Mouse (Mus musculus): ENCODE data around the gene Mtg2.

The Mtg2 gene

GRCm38 (mm10) chr2:180070481-180071453 lies at the start of gene Mtg2:
Gene Mtg2, plus strand, starts transcription at chr2:180070588.
- DNase-seq (ENCODE audit: extremely low read depth, low read depth, low spot score), result no peak

DNA sequence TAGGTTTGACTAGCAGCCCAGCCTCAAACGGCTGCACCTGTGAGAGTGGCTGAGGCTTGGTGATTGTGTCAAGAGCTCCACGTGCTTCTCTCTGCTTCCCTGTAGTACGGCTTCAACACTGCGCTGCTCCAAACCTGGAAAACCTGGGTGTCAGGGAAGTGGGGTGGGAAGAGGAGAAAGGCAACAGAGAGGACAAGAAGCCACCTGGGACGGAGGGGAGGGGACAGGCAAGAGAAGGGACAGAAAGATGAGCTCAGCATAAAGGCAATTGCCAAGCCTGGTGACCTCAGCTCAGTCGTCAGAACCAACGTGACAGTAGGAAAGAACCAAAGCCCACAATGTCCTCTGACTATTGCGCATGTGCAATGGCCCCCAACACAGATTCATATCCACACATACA lies 49.5 kb upstream of the Mtg2 start:
- no peak for DNase-seq (ENCODE audit: extremely low read depth, low read depth, low spot score)

DNA sequence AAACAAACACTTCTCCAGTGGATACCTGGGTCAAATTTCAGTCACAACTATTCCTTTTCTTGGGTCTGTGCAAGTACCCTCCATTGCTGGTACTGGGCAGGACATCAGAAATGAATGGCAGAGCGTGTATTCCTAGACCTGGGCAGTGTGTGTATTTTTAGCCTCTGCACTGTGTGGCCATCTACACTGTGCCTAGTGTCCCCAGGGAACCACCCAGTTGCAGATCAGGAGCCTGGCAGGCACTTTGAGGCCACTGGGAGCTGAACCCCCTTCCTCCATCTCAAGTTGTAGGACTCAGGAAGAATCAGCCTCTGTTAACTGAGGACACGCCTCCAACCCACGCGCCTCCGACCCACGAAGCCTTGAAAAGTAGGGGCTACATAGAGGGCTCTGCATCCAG lies 47.6 kb upstream of the Mtg2 start:
- DNase-seq (ENCODE audit: extremely low read depth, low read depth, low spot score), result no peak

- DNase-seq (ENCODE audit: extremely low read depth, low read depth, low spot score), result no peak
Measured at GRCm38 (mm10) chr2:180024401-180025098, 45.8 kb upstream of the Mtg2 start, which contains the start of gene Lsm14b. Gene Lsm14b, plus strand, starts transcription at chr2:180024987.

GRCm38 (mm10) chr2:180025135-180025860 lies 45.1 kb upstream of the Mtg2 start:
- DNase-seq (ENCODE audit: extremely low read depth, low read depth, low spot score), result no peak

GRCm38 (mm10) chr2:180025861-180026200 lies 44.6 kb upstream of the Mtg2 start:
- DNase-seq (ENCODE audit: extremely low read depth, low read depth, low spot score), result no peak

DNA sequence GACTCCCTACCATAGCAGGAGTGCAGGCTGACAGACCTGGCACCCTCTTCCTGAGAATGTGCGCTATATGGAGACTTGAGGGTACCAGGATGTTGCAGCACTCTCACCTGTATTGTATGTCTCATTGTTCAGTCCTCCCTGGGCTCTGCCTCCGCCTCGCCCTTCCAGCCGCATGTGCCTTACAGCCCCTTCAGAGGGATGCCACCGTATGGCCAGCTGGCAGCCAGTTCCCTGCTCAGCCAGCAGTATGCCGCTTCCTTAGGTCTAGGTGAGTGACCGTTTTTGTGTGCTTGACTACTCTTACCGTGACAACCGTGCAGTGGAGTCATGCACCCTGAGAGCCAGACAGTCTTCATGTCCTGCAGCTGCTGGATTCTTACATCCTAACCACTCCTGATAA lies 42.6 kb upstream of the Mtg2 start:
- DNase-seq (ENCODE audit: extremely low read depth, low read depth, low spot score), result no peak

DNA sequence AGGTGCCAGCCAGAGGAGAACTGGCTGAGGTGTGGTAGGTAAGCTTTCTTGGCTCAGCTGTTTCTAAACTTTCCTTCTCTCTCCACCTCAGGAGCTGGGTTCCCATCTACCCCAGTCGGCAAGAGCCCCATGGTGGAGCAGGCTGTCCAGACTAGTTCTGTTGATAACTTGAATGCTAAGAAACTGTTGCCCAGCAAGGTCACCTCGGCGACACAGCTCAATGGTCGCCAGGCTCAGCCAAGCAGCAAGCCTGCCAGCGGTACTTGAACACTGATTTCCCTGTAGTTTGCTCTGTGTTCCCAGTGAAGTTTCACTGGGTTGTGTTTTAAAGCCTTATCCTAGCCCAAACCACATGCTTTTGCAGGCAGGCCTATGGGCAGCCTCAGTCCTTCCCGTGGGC lies 39.1 kb upstream of the Mtg2 start:
- DNase-seq (ENCODE audit: extremely low read depth, low read depth, low spot score), result no peak

DNA sequence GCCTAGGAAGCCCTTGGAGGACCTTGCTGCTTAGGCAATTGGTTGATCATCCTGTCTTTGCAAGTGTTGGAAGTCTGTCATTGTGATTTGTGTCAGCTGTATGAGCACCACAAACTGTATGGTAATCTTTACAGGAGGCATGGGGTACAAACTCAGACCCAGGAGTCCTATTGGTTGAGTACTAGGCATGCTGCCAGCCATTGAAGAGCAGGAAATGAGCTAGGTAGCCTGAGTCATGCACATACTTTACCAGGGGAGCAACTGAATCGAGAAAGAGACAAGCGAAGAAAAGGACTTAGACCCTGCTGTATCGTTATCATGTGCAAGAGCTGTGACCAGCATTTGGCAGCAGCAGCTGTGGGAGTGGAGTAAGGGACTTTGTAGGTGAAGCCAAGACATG lies 37.5 kb upstream of the Mtg2 start:
- no peak for DNase-seq (ENCODE audit: extremely low read depth, low read depth, low spot score)

DNA sequence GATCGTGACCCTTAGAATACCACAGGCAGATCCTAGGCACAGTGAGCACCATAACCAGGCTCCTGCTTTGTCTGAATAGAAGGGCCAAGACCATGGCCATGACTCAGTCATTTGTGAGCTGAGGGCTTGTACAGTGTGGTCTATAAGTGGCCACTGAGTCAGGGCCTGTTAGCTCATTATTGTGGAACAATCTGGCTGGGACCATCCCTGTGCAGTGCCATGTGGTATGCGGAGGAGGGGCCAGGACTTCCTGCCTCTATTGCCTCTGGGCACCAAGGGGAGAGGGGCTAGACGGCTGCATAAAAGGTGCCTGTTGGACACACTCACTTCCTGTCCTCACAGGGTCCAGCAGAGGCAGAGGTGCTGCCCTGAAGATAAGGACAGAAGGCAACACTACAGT lies 36.4 kb upstream of the Mtg2 start:
- DNase-seq (ENCODE audit: extremely low read depth, low read depth, low spot score), result no peak

DNA sequence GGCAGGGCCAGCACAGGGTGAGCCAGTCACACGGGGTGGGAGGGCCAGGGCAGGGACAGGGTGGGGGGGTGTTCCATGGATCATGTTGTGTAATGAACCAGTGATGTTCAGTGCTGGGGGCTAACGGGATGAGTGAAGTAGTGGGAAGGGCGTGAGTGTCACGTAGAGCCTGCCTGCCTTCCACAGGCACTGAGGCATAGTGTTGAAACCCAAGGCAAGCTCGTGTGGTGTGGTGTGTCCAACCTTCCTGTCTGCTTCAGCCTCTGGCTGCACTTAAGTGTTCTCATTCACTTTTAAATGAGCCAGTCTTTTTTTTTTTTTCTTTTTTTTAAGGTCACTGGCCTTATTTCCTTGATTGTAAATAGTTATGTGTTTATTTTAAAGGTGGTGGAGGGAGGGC lies 35.6 kb upstream of the Mtg2 start:
- DNase-seq (ENCODE audit: extremely low read depth, low read depth, low spot score), result no peak

GRCm38 (mm10) chr2:180040406-180040805 lies 30.0 kb upstream of the Mtg2 start:
- DNase-seq (ENCODE audit: extremely low read depth, low read depth, low spot score), result no peak

DNA sequence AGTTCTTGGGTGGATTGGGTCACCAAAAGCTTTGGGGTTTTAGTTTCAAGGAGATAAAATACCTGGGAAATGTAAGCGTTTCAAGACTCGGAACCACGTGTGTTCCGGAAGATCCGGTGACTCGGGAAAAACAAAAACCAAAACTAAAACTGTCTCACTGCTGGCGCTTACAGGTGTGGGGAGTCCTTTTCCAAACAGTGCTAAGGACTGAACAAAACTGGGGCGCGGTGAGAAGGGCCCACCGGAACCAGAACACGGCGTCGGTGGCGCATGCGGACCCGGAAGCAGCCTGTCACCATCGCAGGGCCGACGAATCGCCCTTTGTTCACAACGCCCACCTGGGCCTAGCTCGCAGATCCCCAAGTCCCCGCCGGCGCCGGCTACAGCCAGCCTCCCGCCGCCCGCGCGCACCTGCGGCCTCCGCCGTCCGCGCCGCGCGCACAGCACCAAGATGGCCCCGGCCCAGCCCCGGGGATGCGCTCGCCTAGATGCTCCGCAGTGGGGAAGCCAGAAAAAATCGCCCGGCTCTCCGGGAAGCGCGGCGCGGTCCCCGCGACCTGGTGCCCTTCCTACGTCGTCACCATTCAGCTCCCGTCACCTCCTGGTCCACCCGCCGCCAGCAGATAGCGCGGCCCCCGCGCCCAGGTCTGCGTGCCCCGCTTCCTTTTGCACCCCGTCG lies 28.7 kb upstream of the Mtg2 start:
- no peak for DNase-seq (ENCODE audit: extremely low read depth, low read depth, low spot score)

GRCm38 (mm10) chr2:180042256-180042857 lies 28.0 kb upstream of the Mtg2 start, which contains the start of the genes Psma7 and Ss18l1:
Gene Psma7, minus strand, starts transcription at chr2:180042433.
Gene Ss18l1, plus strand, starts transcription at chr2:180042509.
- DNase-seq (ENCODE audit: extremely low read depth, low read depth, low spot score), result no peak

DNA sequence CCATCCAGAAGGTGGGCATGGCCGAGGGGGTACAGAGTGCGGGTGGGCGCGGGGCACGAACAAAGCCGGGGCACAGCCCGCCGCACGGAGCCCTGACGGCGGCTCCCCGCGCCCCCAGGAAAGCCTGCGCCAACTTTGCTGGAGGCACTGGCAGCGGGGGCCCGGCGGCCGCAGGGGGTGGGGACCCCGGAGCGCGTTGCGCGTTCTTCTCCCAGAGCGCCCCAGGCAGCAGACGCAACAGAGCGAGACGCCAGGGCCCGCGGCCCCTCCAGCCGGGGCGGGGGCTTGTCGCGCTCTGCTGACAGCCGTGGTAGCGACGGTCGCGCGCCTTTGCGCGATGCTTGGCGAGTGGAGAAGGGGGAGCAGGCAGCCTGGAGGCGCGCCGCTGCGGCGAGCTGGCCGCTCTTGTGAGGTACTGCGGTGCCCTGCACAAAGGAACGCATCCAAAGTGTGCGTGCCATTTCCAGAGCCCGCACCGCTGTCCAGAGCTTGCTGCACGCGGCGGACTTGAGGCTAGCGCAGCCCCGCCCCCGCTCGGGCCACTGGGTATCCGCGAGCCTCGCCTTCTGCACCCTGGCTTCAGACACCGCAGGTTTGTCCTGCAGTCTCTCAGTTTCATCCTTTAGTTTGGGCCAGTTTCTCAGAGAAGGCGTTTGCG lies 27.4 kb upstream of the Mtg2 start:
- no peak for DNase-seq (ENCODE audit: extremely low read depth, low read depth, low spot score)

DNA sequence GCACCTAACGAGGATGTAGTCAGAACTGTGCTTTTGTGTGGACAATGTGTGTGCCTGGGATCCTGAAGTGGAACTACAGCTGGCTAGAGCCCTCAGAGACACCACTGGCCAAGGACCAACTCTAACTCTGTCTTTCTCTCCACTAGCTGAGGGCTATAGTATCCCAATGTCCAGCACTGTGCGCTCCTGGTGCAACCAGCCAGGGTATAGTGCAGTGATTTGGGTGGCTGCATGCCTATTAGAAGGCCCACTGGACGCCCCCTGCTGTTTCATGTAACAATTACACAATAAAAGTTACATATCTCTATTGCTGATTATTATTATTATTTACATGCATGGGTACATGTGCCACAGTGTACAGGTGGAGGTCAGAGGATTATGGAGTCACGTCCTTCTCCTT lies 25.1 kb upstream of the Mtg2 start:
- DNase-seq (ENCODE audit: extremely low read depth, low read depth, low spot score), result no peak

DNA sequence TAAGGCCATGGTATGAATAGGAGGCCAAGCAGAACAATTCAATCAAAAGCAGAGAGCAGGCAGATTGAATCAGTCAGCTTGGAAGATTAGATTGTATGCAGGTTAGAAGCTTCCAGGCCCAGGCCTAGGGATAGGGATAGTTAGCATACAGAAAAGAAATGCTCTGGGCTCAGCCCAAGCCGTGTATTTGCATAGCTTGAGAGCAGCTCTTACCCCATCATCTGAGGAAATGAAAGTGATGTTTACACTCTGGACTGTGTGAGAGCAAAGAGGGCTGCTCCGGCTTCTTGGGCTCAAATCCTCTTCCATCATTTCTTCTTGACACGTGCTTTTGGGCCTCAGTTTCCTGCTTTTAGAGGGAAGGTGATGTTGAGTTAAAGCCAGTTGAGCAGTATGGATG lies 22.8 kb upstream of the Mtg2 start:
- no peak for DNase-seq (ENCODE audit: extremely low read depth, low read depth, low spot score)

GRCm38 (mm10) chr2:180047980-180048635 lies 22.3 kb upstream of the Mtg2 start:
- DNase-seq (ENCODE audit: extremely low read depth, low read depth, low spot score), result no peak

GRCm38 (mm10) chr2:180050986-180051385 lies 19.4 kb upstream of the Mtg2 start:
- no peak for DNase-seq (ENCODE audit: extremely low read depth, low read depth, low spot score)
